Mouse (Mus musculus): ENCODE results near the gene Jph3. TPM values are rescaled to one million over a fixed set of nuclear protein-coding genes. Genes with fewer than 3 reads are reported as not detected.

Jph3 gene
- polyA plus RNA-seq, 1 experiment from 2014 or later: 0.81 TPM

DNA sequence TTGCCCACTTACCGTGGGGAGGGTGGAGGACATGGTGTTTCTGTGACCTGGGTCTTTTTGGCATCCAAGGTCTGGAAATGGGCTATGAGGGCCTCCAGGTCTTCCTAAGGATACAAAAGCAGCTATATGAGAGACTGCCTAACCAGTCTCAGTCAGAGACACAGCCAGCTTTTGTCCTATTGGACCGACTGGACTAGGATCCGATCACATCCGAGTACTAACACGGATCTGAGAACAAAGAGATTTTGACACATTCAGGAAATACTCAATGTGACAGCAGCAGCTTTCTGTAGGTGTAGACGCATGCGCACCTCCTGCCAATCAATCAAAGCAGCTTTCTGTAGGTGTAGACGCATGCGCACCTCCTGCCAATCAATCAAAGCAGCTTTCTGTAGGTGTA, 92.3 kb downstream of the Jph3 start:
- no peak overlapping the region for H3K9ac ChIP-seq
- no peaks in the 10 kb centered on the region for H3K4me1 ChIP-seq
- peaks cover 40% of the 10 kb centered on the region for H3K36me3 ChIP-seq
- WGBS: 88% methylated on average over 9 of the region's 9 CpGs
- no peak overlapping the region for H3K27ac ChIP-seq
- ATAC-seq (ENCODE audit: low FRiP score, low read depth): no peak
- no peaks in the 10 kb centered on the region for H3K9me3 ChIP-seq
- no peak overlapping the region for H3K4me2 ChIP-seq (replicated peaks)
- no peak overlapping the region for H3K4me3 ChIP-seq
- no peaks in the 10 kb centered on the region for H3K27me3 ChIP-seq

DNA sequence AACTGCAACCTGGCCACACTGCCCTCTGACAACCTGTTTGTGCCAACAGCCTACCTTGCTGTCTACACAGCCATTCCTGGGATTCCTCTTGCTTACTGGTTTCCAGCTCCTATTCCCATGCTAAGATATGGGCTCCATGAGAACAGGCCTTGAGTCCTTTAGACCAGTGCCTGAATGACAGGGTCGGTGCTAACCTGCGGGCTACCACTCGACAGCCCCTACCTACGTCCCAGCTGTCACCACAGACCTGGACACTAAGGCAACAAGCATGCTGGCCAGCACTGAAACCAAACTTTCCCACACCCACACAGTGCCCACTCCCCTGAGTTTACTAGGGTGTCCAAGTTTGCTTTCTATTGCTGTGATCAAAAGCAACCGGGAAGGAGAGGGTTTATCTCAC, 98.3 kb downstream of the Jph3 start:
- WGBS: 94% methylated on average over 5 of the region's 5 CpGs

DNA sequence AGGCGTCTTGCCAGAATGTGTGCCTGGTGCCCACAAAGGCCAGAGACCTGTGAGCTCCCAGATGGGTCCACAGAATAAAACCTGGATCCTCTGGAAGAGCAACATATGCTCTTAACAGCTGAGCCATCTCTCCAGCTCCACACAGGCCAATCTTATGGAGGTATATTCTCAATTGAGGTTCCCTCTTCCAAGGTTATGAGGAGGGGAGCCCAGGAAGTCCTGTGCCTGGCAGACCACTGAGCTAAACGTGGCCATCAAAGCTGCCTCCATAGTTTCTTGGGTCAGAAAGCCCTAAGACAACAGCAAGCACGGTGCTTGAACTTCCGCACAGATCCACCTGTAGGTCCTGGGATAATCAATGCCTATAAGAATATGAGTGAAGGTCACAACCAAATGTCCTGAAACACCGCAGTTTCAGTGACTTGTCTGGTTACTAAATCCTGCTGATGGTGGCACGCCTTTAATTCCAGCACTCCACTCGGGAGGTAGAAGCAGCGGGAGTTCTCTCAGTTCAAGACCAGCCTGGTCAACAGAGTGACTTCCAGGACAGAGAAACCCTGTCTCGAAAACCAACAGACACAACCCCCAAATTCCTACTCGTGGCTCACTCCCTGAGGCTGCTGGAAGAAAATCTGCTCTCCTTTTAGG, 99.1 kb downstream of the Jph3 start:
- Histone ChIP-seq H3K27ac (no peak overlapping the region), H3K9ac (peak overlapping the region; percentile 89), H3K36me3 (no peaks in the 10 kb centered on the region), H3K4me1 (peaks cover 13% of the 10 kb centered on the region), H3K9me3 (no peaks in the 10 kb centered on the region), H3K4me3 (peak overlapping the region; percentile 91), H3K27me3 (0 out of 2 replicates have a peak, but pooled peaks cover 4% of the 10 kb centered on the region), H3K4me2 (replicated peaks) (peak overlapping the region; percentile 97)
- WGBS: 35% methylated on average over 10 of the region's 10 CpGs
- no peak for ATAC-seq (ENCODE audit: low FRiP score, low read depth)

More for the DNA sequence above, 98.3 kb downstream of the Jph3 start:
- peak overlapping the region; percentile 97 for H3K4me2 ChIP-seq (replicated peaks)
- H3K36me3 ChIP-seq: no peaks in the 10 kb centered on the region
- H3K4me3 ChIP-seq: peak overlapping the region; percentile 91; the same call in 1 of the 2 replicates
- no peaks in the 10 kb centered on the region for H3K9me3 ChIP-seq
- 0 out of 2 replicates have a peak, but pooled peaks cover 4% of the 10 kb centered on the region for H3K27me3 ChIP-seq
- ATAC-seq (ENCODE audit: low FRiP score, low read depth): no peak
- H3K4me1 ChIP-seq: peaks cover 13% of the 10 kb centered on the region
- no peak overlapping the region for H3K27ac ChIP-seq
- no peak overlapping the region for H3K9ac ChIP-seq

DNA sequence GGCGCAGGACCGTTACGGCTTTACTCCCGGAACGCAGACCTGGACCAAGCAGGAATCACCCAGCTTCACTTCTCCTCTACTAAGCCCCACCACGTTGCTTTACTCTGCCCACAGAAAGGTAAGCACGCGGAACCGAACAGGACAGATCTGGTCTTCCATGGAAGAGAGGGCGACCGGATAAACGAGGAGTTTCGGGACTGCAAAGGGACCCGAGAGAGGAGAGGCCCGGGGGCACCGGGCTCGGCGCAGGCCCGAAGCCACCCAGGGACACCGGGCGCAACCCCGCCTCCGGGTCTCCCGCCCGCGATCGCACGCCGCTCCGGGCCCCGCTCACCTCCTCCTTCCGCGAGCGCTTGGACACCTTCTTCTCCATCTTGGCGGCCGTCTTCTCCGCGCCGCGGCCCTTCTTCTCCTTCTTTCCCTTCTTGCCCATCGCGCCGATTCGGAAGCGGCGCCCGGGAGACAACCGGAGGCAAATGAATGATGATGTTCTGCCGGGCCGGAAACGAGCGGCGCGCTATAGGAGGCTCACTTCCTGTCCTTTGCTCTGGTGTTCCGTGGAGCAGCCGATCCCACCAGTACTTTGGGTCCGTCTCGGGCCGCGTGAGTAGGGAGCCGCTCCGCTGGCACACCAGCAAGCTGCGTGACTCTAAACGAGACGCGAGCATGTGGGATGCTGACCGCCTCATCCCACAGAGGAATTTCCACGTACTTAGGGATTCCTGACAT, 99.8 kb downstream of the Jph3 start, which contains the start of gene Klhdc4:
Gene Klhdc4, minus strand, starts transcription at position 522 of the 729 bp plus-strand sequence.
- ATAC-seq (ENCODE audit: low FRiP score, low read depth): peak; percentile 94
- peak within 1 kb of the TSS; percentile 91 for H3K4me3 ChIP-seq
- H3K27me3 ChIP-seq: 0 out of 2 replicates have a peak, but pooled peaks cover 4% of the 10 kb centered on the region
- H3K9ac ChIP-seq: peak within 1 kb of the TSS; percentile 89
- under 1% methylated on average over 68 of the region's 68 CpGs for WGBS
- peak within 1 kb of the TSS; percentile 97 for H3K4me2 ChIP-seq (replicated peaks)
- peaks cover 13% of the 10 kb centered on the region for H3K4me1 ChIP-seq
- no peaks in the 10 kb centered on the region for H3K9me3 ChIP-seq
- H3K36me3 ChIP-seq: no peaks in the 10 kb centered on the region
- H3K27ac ChIP-seq: no peak within 1 kb of the TSS

DNA sequence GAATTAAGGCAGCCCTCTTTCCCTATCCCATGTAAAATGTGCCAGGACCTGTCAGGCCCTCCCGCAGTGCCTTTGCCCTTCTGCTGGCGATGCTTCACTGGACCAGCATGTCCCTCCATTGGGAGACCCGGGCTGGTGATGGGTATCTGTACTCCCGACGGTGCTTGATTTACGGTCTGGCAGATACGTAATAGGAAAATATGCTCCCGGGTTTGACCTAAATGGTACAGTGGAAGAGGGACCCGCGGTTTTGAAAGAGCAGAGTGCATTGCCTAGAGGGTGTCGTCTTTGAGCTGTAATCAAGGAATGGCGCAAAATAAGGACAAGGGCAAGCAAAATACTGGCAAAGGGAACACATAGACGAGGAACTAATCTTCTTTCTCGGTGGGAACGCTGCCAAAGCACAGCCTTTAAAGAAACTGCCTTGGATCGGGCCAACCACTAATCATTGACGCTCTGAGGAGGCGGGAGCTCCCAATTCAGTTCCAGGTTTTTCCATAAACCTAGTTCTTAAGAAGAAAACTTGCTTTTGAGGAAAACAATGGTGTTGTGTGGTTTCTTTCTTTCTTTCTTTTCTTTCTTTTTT, 100.4 kb downstream of the Jph3 start:
- Histone ChIP-seq H3K36me3 (no peaks in the 10 kb centered on the region), H3K9me3 (no peaks in the 10 kb centered on the region), H3K4me3 (peak overlapping the region; percentile 91), H3K4me1 (peaks cover 13% of the 10 kb centered on the region), H3K27ac (no peak overlapping the region), H3K27me3 (0 out of 2 replicates have a peak, but pooled peaks cover 4% of the 10 kb centered on the region), H3K4me2 (replicated peaks) (peak overlapping the region; percentile 97), H3K9ac (peak overlapping the region; percentile 89)
- 21% methylated on average over 18 of the region's 18 CpGs for WGBS
- ATAC-seq (ENCODE audit: low FRiP score, low read depth): peak; percentile 51

DNA sequence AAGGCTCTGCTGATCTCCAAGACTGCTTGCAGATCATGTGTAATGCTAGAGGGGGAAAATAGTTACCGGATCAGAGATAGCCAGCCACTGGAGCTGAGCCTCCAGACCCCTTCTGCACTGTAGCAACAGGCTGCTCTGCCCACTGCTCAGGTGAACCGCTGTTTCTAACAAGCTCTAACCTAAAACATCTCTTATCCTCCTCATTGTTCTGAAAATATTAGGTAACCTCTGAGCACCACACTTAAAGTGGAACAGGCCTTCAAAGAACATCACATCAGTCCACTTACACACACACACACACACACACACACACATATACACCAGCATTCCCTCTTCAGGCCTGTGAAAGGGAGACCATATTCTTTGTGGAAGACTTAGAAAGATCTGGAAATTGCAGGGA, 102.6 kb downstream of the Jph3 start:
- Histone ChIP-seq H3K27ac (no peak overlapping the region), H3K4me1 (peaks cover 13% of the 10 kb centered on the region), H3K27me3 (0 out of 2 replicates have a peak, but pooled peaks cover 4% of the 10 kb centered on the region), H3K9ac (no peak overlapping the region), H3K36me3 (no peaks in the 10 kb centered on the region), H3K4me2 (replicated peaks) (no peak overlapping the region), H3K9me3 (no peaks in the 10 kb centered on the region), H3K4me3 (no peak overlapping the region)
- ATAC-seq (ENCODE audit: low FRiP score, low read depth): no peak
- WGBS: 67% methylated on average over 2 of the region's 2 CpGs

DNA sequence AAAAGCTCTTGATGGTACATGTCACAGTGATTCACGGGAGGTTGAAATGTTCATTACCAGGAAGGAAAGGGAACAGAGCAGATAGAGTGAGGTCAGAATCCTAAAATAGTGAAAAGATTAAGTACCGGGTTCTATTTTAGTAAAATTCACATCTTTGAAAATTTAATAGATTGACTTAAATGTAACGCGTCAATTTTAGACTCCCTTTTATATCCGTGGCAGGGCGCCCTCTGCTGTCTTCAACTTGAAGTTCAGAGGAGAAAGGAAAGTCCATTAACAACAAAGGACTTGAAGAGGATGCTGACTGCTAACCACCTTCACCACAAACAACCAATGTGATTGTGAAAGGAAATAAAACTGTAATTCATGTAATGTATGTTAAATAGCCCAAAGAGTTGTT, 103.1 kb downstream of the Jph3 start:
- ATAC-seq (ENCODE audit: low FRiP score, low read depth): no peak
- 17% methylated on average over 6 of the region's 6 CpGs for WGBS
- no peak overlapping the region for H3K9ac ChIP-seq
- no peaks in the 10 kb centered on the region for H3K36me3 ChIP-seq
- H3K4me3 ChIP-seq: no peak overlapping the region
- H3K9me3 ChIP-seq: no peaks in the 10 kb centered on the region
- 0 out of 2 replicates have a peak, but pooled peaks cover 4% of the 10 kb centered on the region for H3K27me3 ChIP-seq
- no peak overlapping the region for H3K27ac ChIP-seq
- peaks cover 13% of the 10 kb centered on the region for H3K4me1 ChIP-seq
- no peak overlapping the region for H3K4me2 ChIP-seq (replicated peaks)

DNA sequence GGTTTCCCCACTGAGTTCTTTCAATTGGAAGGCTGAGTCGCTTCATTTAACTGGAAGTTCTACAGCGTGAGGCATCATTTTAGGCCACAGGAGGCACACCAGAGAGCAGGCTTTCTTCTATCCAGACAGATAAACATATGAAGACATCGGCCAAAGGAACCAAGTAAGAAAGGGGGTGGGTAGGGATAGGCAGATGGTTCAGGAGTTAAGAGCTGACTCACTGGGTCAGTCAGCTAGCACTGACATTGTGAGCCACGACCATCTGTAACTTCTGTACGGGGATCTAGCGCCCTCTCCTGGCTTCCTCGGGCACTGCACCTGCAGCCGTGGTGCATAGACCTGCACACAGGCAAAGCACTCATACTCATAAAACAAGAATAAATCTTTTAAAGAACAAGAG, 111.8 kb downstream of the Jph3 start:
- H3K4me1 ChIP-seq: no peaks in the 10 kb centered on the region
- H3K27ac ChIP-seq: no peak overlapping the region
- no peaks in the 10 kb centered on the region for H3K9me3 ChIP-seq
- H3K27me3 ChIP-seq: no peaks in the 10 kb centered on the region
- no peak overlapping the region for H3K4me2 ChIP-seq (replicated peaks)
- no peak overlapping the region for H3K9ac ChIP-seq
- no peak overlapping the region for H3K4me3 ChIP-seq
- no peak for ATAC-seq (ENCODE audit: low FRiP score, low read depth)
- 55% methylated on average over 8 of the region's 8 CpGs for WGBS
- no peaks in the 10 kb centered on the region for H3K36me3 ChIP-seq

DNA sequence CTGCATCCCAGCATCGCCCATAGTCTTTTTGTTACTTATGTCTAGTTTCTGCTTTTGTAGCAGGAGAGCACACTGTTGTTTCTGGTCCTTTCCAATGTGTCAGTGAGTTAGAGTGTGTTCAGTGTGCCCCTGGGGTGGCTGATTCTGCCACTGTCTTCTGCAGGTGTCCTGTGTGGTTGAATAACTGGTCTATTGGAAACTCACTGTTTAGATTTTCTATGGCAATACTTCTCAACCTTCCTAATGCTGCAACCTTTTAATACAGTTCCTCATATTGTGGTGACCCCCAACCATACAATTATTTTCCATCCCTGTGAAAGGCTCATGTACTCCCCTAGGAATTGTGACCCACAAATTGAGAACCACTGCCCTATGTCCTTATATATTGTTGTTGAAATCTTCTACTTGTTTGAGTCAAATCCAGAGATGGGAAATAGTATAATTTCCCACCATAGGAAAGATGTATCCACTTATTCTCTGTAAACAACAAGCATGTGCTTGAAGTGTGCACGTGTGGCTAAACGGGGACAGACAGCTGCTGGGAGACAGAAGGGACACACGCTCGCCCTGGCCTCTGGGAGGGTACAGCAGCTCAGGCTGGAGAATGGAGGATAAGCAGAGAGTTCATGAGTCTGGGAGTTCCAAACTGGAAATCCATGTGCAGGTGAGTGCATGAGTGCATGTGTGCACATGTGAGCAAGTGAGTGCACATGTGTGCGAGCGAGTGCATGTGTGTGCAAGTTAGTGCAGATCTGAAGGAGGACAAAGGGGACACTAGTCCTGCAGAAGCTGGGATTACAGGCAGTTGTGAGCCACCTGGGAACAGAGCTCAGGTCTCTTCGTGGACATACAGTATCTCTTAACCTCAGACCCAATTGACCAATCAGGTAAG, 112.9 kb downstream of the Jph3 start:
- Histone ChIP-seq H3K4me1 (no peaks in the 10 kb centered on the region), H3K36me3 (no peaks in the 10 kb centered on the region), H3K9me3 (no peaks in the 10 kb centered on the region), H3K4me2 (replicated peaks) (no peak overlapping the region), H3K27me3 (no peaks in the 10 kb centered on the region), H3K9ac (no peak overlapping the region), H3K27ac (no peak overlapping the region), H3K4me3 (no peak overlapping the region)
- no peak for ATAC-seq (ENCODE audit: low FRiP score, low read depth)
- 88% methylated on average over 8 of the region's 8 CpGs for WGBS

DNA sequence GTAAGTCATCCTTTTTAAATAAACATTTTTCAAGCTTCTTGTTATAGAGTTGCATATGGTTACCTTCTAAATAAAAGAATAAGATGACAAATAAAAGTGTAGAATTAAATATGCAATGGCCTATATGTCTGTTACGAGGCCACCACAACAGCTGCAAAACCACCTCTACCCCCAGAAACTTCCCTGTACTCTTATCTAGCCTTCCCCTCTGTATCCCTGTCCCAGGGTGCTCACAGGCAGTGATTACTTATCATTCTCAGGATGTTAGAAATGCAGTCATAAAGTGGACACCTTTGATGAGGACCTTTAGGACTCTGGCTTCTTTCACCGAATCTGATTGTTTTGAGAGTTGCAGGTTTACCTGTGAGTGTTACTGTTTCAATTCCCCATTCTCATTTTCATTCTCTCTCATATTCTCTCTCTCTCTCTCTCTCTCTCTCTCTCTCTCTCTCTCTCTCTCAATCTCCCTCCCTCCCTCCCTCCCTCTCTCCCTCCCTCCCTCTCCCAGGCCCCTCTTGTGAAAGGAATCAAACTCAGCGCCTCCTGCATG, 113.8 kb downstream of the Jph3 start:
- ATAC-seq (ENCODE audit: low FRiP score, low read depth): no peak
- H3K27ac ChIP-seq: no peak overlapping the region
- no peaks in the 10 kb centered on the region; the same call in 1 of the 2 replicates for H3K27me3 ChIP-seq
- no peaks in the 10 kb centered on the region for H3K4me1 ChIP-seq
- no peak overlapping the region for H3K4me2 ChIP-seq (replicated peaks)
- no peak overlapping the region for H3K4me3 ChIP-seq
- H3K36me3 ChIP-seq: no peaks in the 10 kb centered on the region
- WGBS: 79% methylated on average over 3 of the region's 3 CpGs
- H3K9ac ChIP-seq: no peak overlapping the region
- H3K9me3 ChIP-seq: no peaks in the 10 kb centered on the region
